Mouse (Mus musculus) MEL (cell line): ENCODE data around the gene Nxt1. TPM values are rescaled to one million over a fixed set of nuclear protein-coding genes. Genes with fewer than 3 reads are reported as not detected.

Experiments
- DNase-seq: peaks from one replicate; pipeline ENCODE4 v3.0.0; 2011; ENCODE audit warnings: low read depth, low spot score
- H3K27ac ChIP-seq: 2 replicates; pipeline ENCODE4 v1.5.1; 2012; ENCODE audit warnings: low read depth, mild to moderate bottlenecking, control low read depth, low read length, moderate library complexity; ENCODE audit not compliant: control insufficient read depth
- H3K27me3 ChIP-seq, 2 experiments: fragments of 150-350 bp in 1 of 2; sonication (generic) in 1 of 2; 2 replicates each; pipeline ENCODE4 v1.6.1; 2012; ENCODE audit warnings: low read length in 2 of 2, mild to moderate bottlenecking in 2 of 2, improper control_type of control experiment in 1 of 2, moderate library complexity in 1 of 2; ENCODE audit not compliant: insufficient read depth in 2 of 2, control insufficient read depth in 1 of 2
- H3K36me3 ChIP-seq, 2 experiments: 2 replicates each; pipeline ENCODE4 v1.6.1; 2012 to 2014; ENCODE audit warnings: low read length in 2 of 2, improper control_type of control experiment in 1 of 2, inconsistent platforms in 1 of 2, mild to moderate bottlenecking in 1 of 2; ENCODE audit not compliant: insufficient read depth in 2 of 2, control insufficient read depth in 1 of 2
- H3K4me1 ChIP-seq, 2 experiments: fragments of 150-350 bp in 1 of 2; sonication (generic) in 1 of 2; 2 replicates each; pipeline ENCODE4 v1.6.1; 2012; ENCODE audit warnings: low read length in 2 of 2, improper control_type of control experiment in 1 of 2, mild to moderate bottlenecking in 1 of 2; ENCODE audit not compliant: insufficient read depth in 2 of 2, control insufficient read depth in 1 of 2
- H3K4me3 ChIP-seq, 2 experiments: fragments of 150-350 bp in 1 of 2; sonication (generic) in 1 of 2; 2 replicates each; pipeline ENCODE4 v1.5.1; 2012; ENCODE audit warnings: low read depth in 2 of 2, low read length in 2 of 2, mild to moderate bottlenecking in 2 of 2, moderate library complexity in 2 of 2, control low read depth in 1 of 2, improper control_type of control experiment in 1 of 2; ENCODE audit not compliant: control insufficient read depth in 1 of 2, insufficient read depth in 1 of 2
- H3K79me2 ChIP-seq: 2 replicates; pipeline ENCODE4 v1.6.1; 2012; ENCODE audit warnings: mild to moderate bottlenecking, low read length, moderate library complexity; ENCODE audit not compliant: control insufficient read depth, poor library complexity, insufficient read depth
- H3K9ac ChIP-seq: 2 replicates; pipeline ENCODE4 v1.6.1; 2012; ENCODE audit warnings: low read depth, mild to moderate bottlenecking, control low read depth, low read length, moderate library complexity; ENCODE audit not compliant: control insufficient read depth, poor library complexity, severe bottlenecking
- H3K9me3 ChIP-seq: fragments of 150-350 bp; sonication (generic); replicated peaks from 2 replicates; pipeline ENCODE4 v1.6.1; 2012; ENCODE audit warnings: mild to moderate bottlenecking, low read length, improper control_type of control experiment, moderate library complexity; ENCODE audit not compliant: insufficient read depth
- CHD2 ChIP-seq: IDR thresholded peaks from 2 replicates; pipeline ENCODE4 v1.6.1; 2011; ENCODE audit warnings: low read length, improper control_type of control experiment
- CTCF ChIP-seq, 3 experiments: IDR thresholded peaks in 2 of 3; conservative IDR thresholded peaks in 1 of 3; 2 replicates each; pipeline ENCODE4 v1.5.1; 2011 to 2012; ENCODE audit warnings: low read length in 3 of 3, low read depth in 2 of 3, mild to moderate bottlenecking in 2 of 3, improper control_type of control experiment in 1 of 3, inconsistent platforms in 1 of 3, mixed read lengths in 1 of 3, moderate library complexity in 1 of 3; ENCODE audit not compliant: control insufficient read depth in 1 of 3, insufficient read depth in 1 of 3, poor library complexity in 1 of 3, severe bottlenecking in 1 of 3
- E2F4 ChIP-seq: IDR thresholded peaks from 2 replicates; pipeline ENCODE4 v1.6.1; 2011; ENCODE audit warnings: low read depth, low read length, improper control_type of control experiment, borderline replicate concordance
- ELF1 ChIP-seq: IDR thresholded peaks from 2 replicates; pipeline ENCODE4 v1.6.1; 2014; ENCODE audit warnings: low read depth, mild to moderate bottlenecking, inconsistent platforms, low read length, improper control_type of control experiment, moderate library complexity
- ETS1 ChIP-seq: IDR thresholded peaks from 2 replicates; pipeline ENCODE4 v1.6.1; 2012; ENCODE audit warnings: low read depth, mild to moderate bottlenecking, inconsistent platforms, low read length, improper control_type of control experiment, moderate library complexity
- HCFC1 ChIP-seq: IDR thresholded peaks from 2 replicates; pipeline ENCODE4 v1.6.1; 2012; ENCODE audit warnings: low read depth, mild to moderate bottlenecking, inconsistent platforms, low read length, improper control_type of control experiment, moderate library complexity
- JUND ChIP-seq: IDR thresholded peaks from 2 replicates; pipeline ENCODE4 v1.6.1; 2011; ENCODE audit warnings: low read depth, mild to moderate bottlenecking, improper control_type of control experiment, low read length
- MAX ChIP-seq: IDR thresholded peaks from 2 replicates; pipeline ENCODE4 v1.6.1; 2011; ENCODE audit warnings: low read length, improper control_type of control experiment
- MEF2A ChIP-seq: IDR thresholded peaks from 2 replicates; pipeline ENCODE4 v1.6.1; 2014; ENCODE audit warnings: low read depth, mild to moderate bottlenecking, inconsistent platforms, low read length, improper control_type of control experiment; ENCODE audit not compliant: poor library complexity, insufficient replicate concordance, severe bottlenecking; ENCODE audit errors: extremely low read depth
- MXI1 ChIP-seq: IDR thresholded peaks from 2 replicates; pipeline ENCODE4 v1.6.1; 2011; ENCODE audit warnings: mild to moderate bottlenecking, low read depth, low read length, improper control_type of control experiment
- MYC ChIP-seq: IDR thresholded peaks from 2 replicates; pipeline ENCODE4 v1.6.1; 2011; ENCODE audit warnings: low read depth, mild to moderate bottlenecking, low read length, improper control_type of control experiment, moderate library complexity
- NRF1 ChIP-seq: IDR thresholded peaks from 2 replicates; pipeline ENCODE4 v1.6.1; 2014; ENCODE audit warnings: low read depth, mild to moderate bottlenecking, inconsistent platforms, low read length, improper control_type of control experiment, moderate library complexity; ENCODE audit not compliant: poor library complexity, insufficient read depth, severe bottlenecking
- POLR2A ChIP-seq, 2 experiments: IDR thresholded peaks; 2 replicates each; pipeline ENCODE4 v1.6.1; 2011 to 2012; ENCODE audit warnings: low read length in 2 of 2, mild to moderate bottlenecking in 2 of 2, control low read depth in 1 of 2, improper control_type of control experiment in 1 of 2, low read depth in 1 of 2, moderate library complexity in 1 of 2; ENCODE audit not compliant: control insufficient read depth in 1 of 2, insufficient read depth in 1 of 2, poor library complexity in 1 of 2
- POLR2AphosphoS2 ChIP-seq: IDR thresholded peaks from 2 replicates; pipeline ENCODE4 v1.6.1; 2011; ENCODE audit warnings: low read length, improper control_type of control experiment
- RCOR1 ChIP-seq: IDR thresholded peaks from 2 replicates; pipeline ENCODE4 v1.6.1; 2012; ENCODE audit warnings: low read depth, mild to moderate bottlenecking, inconsistent platforms, low read length, improper control_type of control experiment
- SIN3A ChIP-seq: IDR thresholded peaks from 2 replicates; pipeline ENCODE4 v1.6.1; 2012; ENCODE audit warnings: low read length, improper control_type of control experiment, inconsistent platforms
- TAL1 ChIP-seq: IDR thresholded peaks from 2 replicates; pipeline ENCODE4 v1.6.1; 2012; ENCODE audit warnings: mild to moderate bottlenecking, inconsistent platforms, low read length, moderate library complexity, mixed read lengths
- USF1 ChIP-seq: IDR thresholded peaks from 2 replicates; pipeline ENCODE4 v1.6.1; 2014; ENCODE audit warnings: low read depth, mild to moderate bottlenecking, inconsistent platforms, low read length, improper control_type of control experiment, moderate library complexity
- USF2 ChIP-seq, 2 experiments: IDR thresholded peaks; 2 replicates each; pipeline ENCODE4 v1.6.1; 2011 to 2012; ENCODE audit warnings: improper control_type of control experiment in 2 of 2, low read length in 2 of 2, borderline replicate concordance in 1 of 2, inconsistent platforms in 1 of 2, low read depth in 1 of 2, mild to moderate bottlenecking in 1 of 2; ENCODE audit not compliant: insufficient read depth in 1 of 2
- ZC3H11A ChIP-seq: IDR thresholded peaks from 2 replicates; pipeline ENCODE4 v1.6.1; 2012; ENCODE audit warnings: low read depth, mild to moderate bottlenecking, inconsistent platforms, low read length, improper control_type of control experiment
- polyA plus RNA-seq, 2 experiments: library from polyadenylated mRNA; stranded (reverse) in 1 of 2; unstranded in 1 of 2; fragments of >175 nt in 1 of 2; fragments of >200 nt in 1 of 2; gene quantifications; 2 replicates each; pipeline versions ENCODE4 v1.2.1 to v1.2.4; 2012; ENCODE audit warnings: low replicate concordance in 2 of 2, low read depth in 1 of 2; ENCODE audit not compliant: insufficient read length in 2 of 2, insufficient read depth in 1 of 2, missing spikeins in 1 of 2
- total RNA-seq: library from RNA; depleted of rRNA; stranded (reverse); fragments of 300-350 nt; gene quantifications from 2 replicates; pipeline ENCODE4 v1.2.3, GENCODE M21; 2012

Nxt1 gene
- total and polyA plus RNA-seq, 3 experiments = 70.5 to 104 TPM; not detected in 1

- no peak for DNase-seq
- Histone ChIP-seq H3K27ac (no peak overlapping the region), H3K4me3 (no peak overlapping the region), H3K79me2 (no peaks in the 10 kb centered on the region), H3K4me1 (no peaks in the 10 kb centered on the region), H3K9me3 (no peaks in the 10 kb centered on the region), H3K27me3 (no peaks in the 10 kb centered on the region), H3K36me3 (no peaks in the 10 kb centered on the region), H3K9ac (no peak overlapping the region)
- TF ChIP-seq POLR2A (IDR thresholded peaks at IDR 0.05; ENCODE audit: control insufficient read depth in 1 of 2, insufficient read depth in 1 of 2, low read depth in 1 of 2, low read length in 2 of 2, poor library complexity in 1 of 2) (no peak), MEF2A (no peak), USF2 (IDR thresholded peaks at IDR 0.05; ENCODE audit: borderline replicate concordance in 1 of 2, insufficient read depth in 1 of 2, low read depth in 1 of 2, low read length in 2 of 2) (no peak), RCOR1 (no peak), ZC3H11A (no peak), NRF1 (no peak), ETS1 (no peak), CHD2 (no peak), MXI1 (no peak), SIN3A (no peak), TAL1 (no peak), CTCF (IDR thresholded peaks at IDR 0.05 in 2 of 3, conservative IDR thresholded peaks at IDR 0.05 in 1 of 3; ENCODE audit: control insufficient read depth in 1 of 3, insufficient read depth in 1 of 3, low read depth in 2 of 3, low read length in 3 of 3, poor library complexity in 1 of 3, severe bottlenecking in 1 of 3) (no peak), ELF1 (no peak), JUND (no peak), POLR2AphosphoS2 (no peak), MYC (no peak), E2F4 (no peak), MAX (no peak)
Observed at GRCm38 (mm10) chr2:148627011-148627471, 45.4 kb upstream of the Nxt1 start.

- Histone ChIP-seq H3K4me3 (no peak overlapping the region), H3K27me3 (no peaks in the 10 kb centered on the region), H3K9me3 (no peaks in the 10 kb centered on the region), H3K27ac (no peak overlapping the region), H3K4me1 (no peaks in the 10 kb centered on the region), H3K79me2 (no peaks in the 10 kb centered on the region), H3K36me3 (no peaks in the 10 kb centered on the region), H3K9ac (no peak overlapping the region)
- TF ChIP-seq NRF1 (no peak), POLR2A (IDR thresholded peaks at IDR 0.05; ENCODE audit: control insufficient read depth in 1 of 2, insufficient read depth in 1 of 2, low read depth in 1 of 2, low read length in 2 of 2, poor library complexity in 1 of 2) (no peak), JUND (no peak), RCOR1 (no peak), ETS1 (no peak), POLR2AphosphoS2 (no peak), HCFC1 (no peak), USF1 (no peak)
- no peak for DNase-seq
Observed at GRCm38 (mm10) chr2:148631011-148631410, 41.4 kb upstream of the Nxt1 start.
